Mouse (Mus musculus) stomach, postnatal 0 days (tissue): ENCODE results near the gene Crtc1. TPM values are rescaled to one million over a fixed set of nuclear protein-coding genes. Genes with fewer than 3 reads are reported as not detected.

Source experiments
- ATAC-seq: fragments of 200-750 bp; cut with Nextera tagmentation; 2 replicates; pipeline ENCODE4 v1.8.0; 2017; ENCODE audit not compliant: low FRiP score, low TSS enrichment
- DNase-seq: peaks from one replicate; pipeline ENCODE4 v3.0.0-alpha.2; 2016; ENCODE audit warnings: low spot score
- H3K27ac ChIP-seq: fragments of 300-500 bp; sonication (generic); replicated peaks from 2 replicates; pipeline ENCODE4 v1.5.1; 2014; ENCODE audit warnings: mild to moderate bottlenecking, control low read depth
- H3K27me3 ChIP-seq: fragments of 300-500 bp; sonication (generic); 2 replicates; pipeline ENCODE4 v1.6.1; 2014; ENCODE audit warnings: low read length; ENCODE audit not compliant: control insufficient read depth, insufficient read depth
- H3K36me3 ChIP-seq: fragments of 300-500 bp; sonication (generic); 2 replicates; pipeline ENCODE4 v1.6.1; 2014; ENCODE audit warnings: low read length, mixed read lengths; ENCODE audit not compliant: control insufficient read depth, insufficient read depth
- H3K4me1 ChIP-seq: fragments of 300-500 bp; sonication (generic); replicated peaks from 2 replicates; pipeline ENCODE4 v1.6.1; 2014; ENCODE audit warnings: antibody characterized with exemption; ENCODE audit not compliant: control insufficient read depth, insufficient read depth
- H3K4me2 ChIP-seq: fragments of 300-500 bp; sonication (generic); replicated peaks from 2 replicates; pipeline ENCODE4 v1.6.1; 2014; ENCODE audit warnings: low read depth, mild to moderate bottlenecking, control low read depth, moderate library complexity
- H3K4me3 ChIP-seq: fragments of 300-500 bp; sonication (generic); 2 replicates; pipeline ENCODE4 v1.5.1; 2014; ENCODE audit warnings: low read depth, low read length, control low read depth
- H3K9ac ChIP-seq: fragments of 300-500 bp; sonication (generic); 2 replicates; pipeline ENCODE4 v1.6.1; 2014; ENCODE audit warnings: mild to moderate bottlenecking, low read length, control low read depth, mixed read lengths
- H3K9me3 ChIP-seq: fragments of 300-500 bp; sonication (generic); 2 replicates; pipeline ENCODE4 v1.6.1; 2016; ENCODE audit warnings: low read length; ENCODE audit not compliant: control insufficient read depth
- CTCF ChIP-seq: IDR thresholded peaks from 2 replicates; pipeline ENCODE4 v1.5.1; 2016; ENCODE audit warnings: antibody characterized with exemption, low read depth, mild to moderate bottlenecking, moderate library complexity
- EP300 ChIP-seq: optimal IDR thresholded peaks from 2 replicates; pipeline ENCODE3; 2016; ENCODE audit warnings: antibody characterized with exemption
- WGBS: fragments of 180-500 bp; shearing (Covaris S2); extraction: QIAGEN DNeasy Blood & Tissue Kit; methylation state at CpG from one replicate; pipeline ENCODE4 v1.1.7; 2014; 5-methylcytosine and 5-hydroxymethylcytosine counted together
- polyA plus RNA-seq: library from polyadenylated mRNA; unstranded; fragments of >200 nt; fragmentation: Nextera tagmentation; extraction: Ambion mirVana; gene quantifications from 2 replicates; pipeline ENCODE4 v1.2.1, GENCODE M21; 2015

Gene Crtc1
- polyA plus RNA-seq, 1 experiment from 2014 or later: 8.0 TPM

GRCm38 (mm10) chr8:70374318-70374927, 65.0 kb downstream of the Crtc1 start:
- Histone ChIP-seq H3K4me1 (0 out of 2 replicates have a peak, but pooled peaks cover 4% of the 10 kb centered on the region), H3K4me3 (peak overlapping the region; percentile 42), H3K27ac (no peak overlapping the region), H3K9me3 (no peaks in the 10 kb centered on the region), H3K36me3 (no peaks in the 10 kb centered on the region), H3K9ac (peak overlapping the region; percentile 23; the same call in 1 of the 2 replicates), H3K4me2 (peak overlapping the region; percentile 54), H3K27me3 (peaks cover 23% of the 10 kb centered on the region)
- TF ChIP-seq EP300 (no peak), CTCF (no peak)
- WGBS: under 1% methylated on average over 43 of the region's 53 CpGs
- peak; percentile 66 for ATAC-seq
- DNase-seq: peak; percentile 75

GRCm38 (mm10) chr8:70373397-70374317, 65.7 kb downstream of the Crtc1 start, which contains the start of gene Comp:
Gene Comp (plus strand): TSS chr8:70373558.
- ATAC-seq: no peak
- 0 out of 2 replicates have a peak, but pooled peaks cover 4% of the 10 kb centered on the region for H3K4me1 ChIP-seq
- TF ChIP-seq EP300 (no peak), CTCF (no peak)
- no peak for DNase-seq
- WGBS: 4% methylated on average over 47 of the region's 47 CpGs
- peak within 1 kb of the TSS; percentile 54 for H3K4me2 ChIP-seq
- no peaks in the 10 kb centered on the region for H3K36me3 ChIP-seq
- H3K9ac ChIP-seq: peak within 1 kb of the TSS; percentile 23; the same call in 1 of the 2 replicates
- no peaks in the 10 kb centered on the region for H3K9me3 ChIP-seq
- H3K27ac ChIP-seq: no peak within 1 kb of the TSS
- H3K4me3 ChIP-seq: peak within 1 kb of the TSS; percentile 42
- peaks cover 23% of the 10 kb centered on the region for H3K27me3 ChIP-seq

- no peak for DNase-seq
- peaks cover 23% of the 10 kb centered on the region for H3K27me3 ChIP-seq
- no peak overlapping the region for H3K27ac ChIP-seq
- WGBS: 36% methylated on average over 6 of the region's 6 CpGs
- H3K9me3 ChIP-seq: no peaks in the 10 kb centered on the region
- TF ChIP-seq EP300: no peak
- no peak for TF ChIP-seq CTCF
- ATAC-seq: no peak
- H3K4me1 ChIP-seq: 0 out of 2 replicates have a peak, but pooled peaks cover 4% of the 10 kb centered on the region
- H3K36me3 ChIP-seq: no peaks in the 10 kb centered on the region
- no peak overlapping the region for H3K4me2 ChIP-seq
- H3K9ac ChIP-seq: no peak overlapping the region
- no peak overlapping the region for H3K4me3 ChIP-seq
These were observed 67.4 kb downstream of the Crtc1 start for GRCm38 (mm10) chr8:70371951-70372350.

- Histone ChIP-seq H3K4me3 (no peak overlapping the region), H3K9ac (no peak overlapping the region), H3K27ac (no peak overlapping the region), H3K4me1 (0 out of 2 replicates have a peak, but pooled peaks cover 4% of the 10 kb centered on the region), H3K9me3 (no peaks in the 10 kb centered on the region), H3K4me2 (no peak overlapping the region), H3K27me3 (peaks cover 16% of the 10 kb centered on the region; the same call in 1 of the 2 replicates), H3K36me3 (no peaks in the 10 kb centered on the region)
- DNase-seq: no peak
- ATAC-seq: no peak
- 90% methylated on average over 7 of the region's 7 CpGs for WGBS
- TF ChIP-seq EP300: no peak
These were observed 68.9 kb downstream of the Crtc1 start for GRCm38 (mm10) chr8:70370476-70370875.

- DNase-seq (peak; percentile 39), ATAC-seq (peak; percentile 69; the same call in 1 of the 2 replicates)
- Histone ChIP-seq H3K27ac (no peak overlapping the region), H3K27me3 (no peaks in the 10 kb centered on the region), H3K4me1 (no peaks in the 10 kb centered on the region), H3K36me3 (no peaks in the 10 kb centered on the region), H3K9me3 (no peaks in the 10 kb centered on the region), H3K4me2 (no peak overlapping the region), H3K4me3 (no peak overlapping the region), H3K9ac (no peak overlapping the region)
- no peak for TF ChIP-seq EP300
- TF ChIP-seq CTCF: no peak
- 48% methylated on average over 5 of the region's 5 CpGs for WGBS
These were observed 72.8 kb downstream of the Crtc1 start for GRCm38 (mm10) chr8:70366588-70366987.

GRCm38 (mm10) chr8:70364066-70364465, 75.3 kb downstream of the Crtc1 start:
- H3K4me2 ChIP-seq: no peak overlapping the region
- H3K9ac ChIP-seq: no peak overlapping the region
- no peaks in the 10 kb centered on the region for H3K36me3 ChIP-seq
- no peaks in the 10 kb centered on the region for H3K4me1 ChIP-seq
- peak; percentile 40 for ATAC-seq
- H3K27me3 ChIP-seq: no peaks in the 10 kb centered on the region
- H3K4me3 ChIP-seq: no peak overlapping the region
- H3K27ac ChIP-seq: no peak overlapping the region
- 47% methylated on average over 5 of the region's 5 CpGs for whole genome bisulfite sequencing
- peak; percentile 43 for DNase-seq
- H3K9me3 ChIP-seq: no peaks in the 10 kb centered on the region
- TF ChIP-seq EP300 (no peak), CTCF (no peak)
